Mouse (Mus musculus): ENCODE results near the gene Commd1. TPM values are rescaled to one million over a fixed set of nuclear protein-coding genes. Genes with fewer than 3 reads are reported as not detected.

Gene Commd1
- total RNA-seq (2021) = 100 to 1,000 TPM; 139 to 159 TPM
- long read RNA-seq, experiment 1, full-length matches to known transcripts = 115 of 117 reads
- long read RNA-seq, experiment 1, partial matches to known transcripts = 0 of 117 reads
- long read RNA-seq, experiment 1, other reads (novel, unspliced or antisense) = 2 of 117 reads
- long read RNA-seq, experiment 2, full-length matches to known transcripts = 100 of 103 reads
- long read RNA-seq, experiment 2, partial matches to known transcripts = 0 of 103 reads
- long read RNA-seq, experiment 2, other reads (novel, unspliced or antisense) = 3 of 103 reads

DNA sequence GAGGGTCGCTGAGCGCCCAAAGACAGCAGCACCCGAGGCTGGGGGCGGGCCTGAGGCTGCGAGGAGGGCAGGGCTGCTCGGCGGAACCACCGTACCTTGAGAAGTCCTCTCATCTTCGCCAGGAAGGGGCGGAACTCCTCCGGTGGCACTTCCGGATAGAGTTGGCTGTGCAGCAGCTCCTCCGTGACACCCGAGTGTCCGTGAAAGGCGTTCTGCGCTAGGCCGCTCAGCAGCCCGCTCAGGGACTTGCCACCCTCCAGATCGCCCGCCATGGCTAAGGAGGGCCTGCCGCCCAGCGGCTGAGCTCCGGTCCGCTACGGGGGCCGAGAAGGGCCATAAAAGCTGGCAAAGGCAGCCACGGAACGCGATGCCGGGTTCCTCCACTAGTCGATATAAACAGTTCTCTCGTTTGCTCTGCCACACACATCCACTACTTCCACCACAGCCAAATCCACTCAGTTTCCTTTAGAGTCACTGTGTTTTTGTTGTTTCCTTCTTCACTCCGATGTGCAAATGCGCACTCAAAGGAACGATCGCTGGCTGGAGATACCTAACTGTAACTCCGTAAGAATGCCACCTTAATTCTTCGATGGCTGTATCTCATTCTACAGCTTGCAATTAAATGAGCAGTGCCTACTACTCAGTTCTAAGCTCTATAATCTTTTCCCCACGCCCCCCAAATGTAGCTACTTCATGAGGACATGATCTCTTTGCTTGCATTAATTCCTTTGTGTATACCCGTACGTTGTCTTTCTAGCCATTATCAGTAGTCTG is at the start of gene Commd1, which contains the start of gene Gm28048:
TSS of gene Commd1 (minus strand) at position 399 of the 774 bp plus-strand sequence.
TSS of gene Gm28048 (minus strand) at position 107 of the 774 bp plus-strand sequence.
- peak; percentile 97 to 99 for DNase-seq (ENCODE audit: low spot score in 2 of 2)

DNA sequence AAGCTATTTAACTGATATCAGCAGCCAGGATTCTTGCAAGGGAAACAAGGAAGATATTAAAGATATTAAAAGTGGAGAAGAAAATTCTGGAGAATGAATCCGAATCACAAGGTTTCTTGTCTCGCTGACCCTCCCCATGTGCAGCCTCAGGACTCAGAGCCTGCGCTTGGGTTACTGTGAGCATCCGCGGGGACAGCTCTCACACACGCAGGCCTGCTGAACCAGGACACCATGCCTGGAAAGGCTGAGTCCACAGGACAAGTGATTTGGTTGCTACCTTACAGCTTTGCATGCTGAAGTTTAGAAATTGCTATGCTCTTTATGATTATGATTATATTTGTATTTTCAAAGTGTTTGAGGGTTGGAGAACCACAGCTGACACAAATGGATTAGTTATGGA is 47.2 kb upstream of the Commd1 start:
- no peak for DNase-seq (ENCODE audit: low spot score in 2 of 2)

GRCm38 (mm10) chr11:23028957-23029356 is 46.8 kb upstream of the Commd1 start:
- DNase-seq (ENCODE audit: low spot score in 2 of 2) = no peak

- DNase-seq (ENCODE audit: low spot score in 2 of 2) = no peak
Measured at GRCm38 (mm10) chr11:23024169-23024568, 42.0 kb upstream of the Commd1 start.

DNA sequence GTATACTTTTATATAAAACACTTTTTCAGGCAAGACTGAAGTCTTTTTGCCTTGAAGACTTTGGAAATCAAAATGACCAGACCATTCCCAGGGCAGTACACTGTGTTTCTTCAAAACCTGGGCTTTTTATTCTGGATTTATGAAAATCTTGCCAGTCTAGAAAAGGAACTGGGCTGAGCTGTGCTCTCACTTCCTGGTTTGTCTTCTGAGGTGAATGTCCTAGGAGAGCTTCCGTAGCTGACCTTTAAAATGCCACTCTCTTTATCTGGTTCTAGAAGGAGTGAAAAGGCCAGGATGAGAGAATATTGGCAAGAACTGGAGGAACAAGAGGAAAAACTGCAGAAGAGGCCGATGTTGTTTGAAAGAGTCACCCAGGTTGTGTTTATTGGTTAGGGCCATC is 41.0 kb upstream of the Commd1 start:
- DNase-seq (ENCODE audit: low spot score in 2 of 2) = no peak

DNA sequence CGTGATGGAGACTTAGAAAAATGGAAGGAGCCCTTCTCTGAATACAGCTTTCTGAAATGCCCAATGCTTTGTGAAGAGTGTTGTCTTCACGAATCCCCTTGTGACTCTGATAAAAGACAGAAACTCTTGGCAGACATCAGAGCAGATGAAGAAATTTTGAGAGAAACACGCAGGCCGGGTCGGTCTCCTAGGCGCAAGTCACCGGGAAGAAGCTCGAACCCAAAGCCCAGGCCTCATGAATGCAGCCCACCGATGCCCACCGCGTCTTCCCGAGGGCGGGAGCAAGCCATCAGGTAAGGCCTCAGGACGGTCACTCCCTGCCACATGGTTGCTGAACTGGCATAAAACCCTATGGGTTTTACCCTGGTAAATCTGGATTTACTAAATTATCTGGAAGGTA is 38.7 kb upstream of the Commd1 start:
- no peak for DNase-seq (ENCODE audit: low spot score in 2 of 2)

GRCm38 (mm10) chr11:23020116-23020770 is 38.1 kb upstream of the Commd1 start:
- DNase-seq (ENCODE audit: low spot score in 2 of 2) = no peak

DNA sequence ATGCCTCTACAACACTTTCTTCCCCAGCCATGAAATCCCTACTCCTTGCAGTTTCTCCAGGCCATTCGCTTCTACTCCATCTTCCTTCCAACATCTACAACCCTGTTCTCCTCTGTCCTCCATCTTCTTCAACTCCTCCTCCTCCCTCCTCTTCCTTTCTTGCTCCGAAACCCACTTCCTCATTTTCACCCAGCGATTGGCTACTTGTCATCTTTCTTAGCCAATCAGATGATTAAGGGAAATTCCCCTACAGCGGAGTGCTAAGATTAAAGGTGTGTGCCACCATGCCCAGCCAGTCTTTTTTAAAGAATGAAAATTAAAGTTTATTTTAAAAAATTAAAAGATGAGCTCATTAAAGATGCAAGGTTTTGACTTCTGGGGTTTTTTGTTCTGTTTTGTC is 35.8 kb upstream of the Commd1 start:
- DNase-seq (ENCODE audit: low spot score in 2 of 2) = no peak

DNA sequence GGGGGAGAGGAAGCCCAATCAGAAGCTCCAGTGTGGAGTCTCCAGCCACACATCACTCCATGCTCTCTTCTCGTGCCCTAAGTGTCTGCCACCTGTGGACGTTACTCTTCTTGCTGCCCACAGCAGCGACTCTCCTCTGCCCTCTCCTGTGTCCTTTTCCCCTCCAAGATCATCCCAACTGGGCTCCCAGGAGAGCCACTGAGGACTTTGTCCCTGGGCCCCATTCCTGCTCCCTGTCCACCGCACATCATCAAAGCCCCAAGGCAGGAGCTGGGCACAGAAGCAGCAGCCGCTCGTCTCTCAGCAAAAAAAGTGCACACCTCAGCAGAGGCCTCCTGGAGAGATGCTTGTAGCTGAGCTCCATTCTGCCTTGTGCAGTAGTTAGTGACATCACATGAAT is 32.8 kb upstream of the Commd1 start:
- no peak for DNase-seq (ENCODE audit: low spot score in 2 of 2)

- no peak for DNase-seq (ENCODE audit: low spot score in 2 of 2)
Measured at GRCm38 (mm10) chr11:23013580-23014294, 31.6 kb upstream of the Commd1 start.

DNA sequence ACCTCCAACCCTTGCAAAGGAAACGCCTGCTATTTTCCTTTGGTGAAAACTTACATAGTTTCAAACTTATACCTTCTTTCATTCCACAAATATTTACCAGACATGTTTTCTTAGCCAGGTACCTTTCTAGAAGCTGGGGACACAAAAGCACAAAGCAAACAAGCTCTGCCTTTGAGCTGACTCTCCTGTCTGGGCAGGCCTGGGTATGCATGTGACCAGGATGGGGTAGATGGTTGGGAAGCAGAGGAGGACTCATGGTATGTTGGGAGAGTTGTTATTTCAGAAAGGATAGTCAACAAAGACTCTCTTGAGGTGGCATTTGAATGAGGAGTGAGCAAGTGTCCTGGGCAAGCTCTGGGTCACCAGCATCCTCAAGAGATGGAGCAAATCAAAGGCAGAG is 30.9 kb upstream of the Commd1 start:
- DNase-seq (ENCODE audit: low spot score in 2 of 2) = no peak

- no peak for DNase-seq (ENCODE audit: low spot score in 2 of 2)
Measured at GRCm38 (mm10) chr11:23008824-23009200, 26.6 kb upstream of the Commd1 start.

DNA sequence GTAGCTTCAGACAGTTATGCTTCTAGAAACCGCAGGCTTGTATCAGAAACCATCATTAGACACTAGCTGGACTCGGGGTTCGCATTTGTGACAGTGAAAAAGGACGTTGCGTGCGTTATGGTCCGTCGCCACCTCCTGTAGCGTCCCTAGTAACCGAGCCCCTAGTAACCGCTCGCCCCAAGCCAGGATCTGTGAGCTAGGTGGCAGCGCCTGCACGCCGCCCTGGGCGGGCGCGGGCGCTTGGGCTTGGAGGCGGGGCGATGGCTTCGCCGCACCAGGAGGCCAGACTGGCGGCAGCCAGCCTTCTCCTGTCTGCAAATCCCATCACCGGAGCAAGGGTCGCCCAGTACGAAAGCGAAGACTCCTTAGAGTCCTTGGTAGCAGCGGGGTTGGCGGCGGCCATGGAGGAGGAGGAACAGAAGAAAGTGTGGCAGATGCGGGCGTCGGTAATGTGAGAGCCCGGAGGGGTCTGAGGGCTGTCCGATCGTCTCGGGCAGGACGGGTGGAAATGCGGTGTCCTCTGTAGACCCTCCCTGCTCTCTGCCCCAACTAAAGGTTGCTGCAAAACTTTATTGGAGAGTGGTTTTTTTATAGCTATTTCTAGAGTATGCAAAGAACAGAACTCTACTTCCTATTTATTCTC is 26.1 kb upstream of the Commd1 start:
- DNase-seq (ENCODE audit: low spot score in 2 of 2) = peak; percentile 47 to 81

DNA sequence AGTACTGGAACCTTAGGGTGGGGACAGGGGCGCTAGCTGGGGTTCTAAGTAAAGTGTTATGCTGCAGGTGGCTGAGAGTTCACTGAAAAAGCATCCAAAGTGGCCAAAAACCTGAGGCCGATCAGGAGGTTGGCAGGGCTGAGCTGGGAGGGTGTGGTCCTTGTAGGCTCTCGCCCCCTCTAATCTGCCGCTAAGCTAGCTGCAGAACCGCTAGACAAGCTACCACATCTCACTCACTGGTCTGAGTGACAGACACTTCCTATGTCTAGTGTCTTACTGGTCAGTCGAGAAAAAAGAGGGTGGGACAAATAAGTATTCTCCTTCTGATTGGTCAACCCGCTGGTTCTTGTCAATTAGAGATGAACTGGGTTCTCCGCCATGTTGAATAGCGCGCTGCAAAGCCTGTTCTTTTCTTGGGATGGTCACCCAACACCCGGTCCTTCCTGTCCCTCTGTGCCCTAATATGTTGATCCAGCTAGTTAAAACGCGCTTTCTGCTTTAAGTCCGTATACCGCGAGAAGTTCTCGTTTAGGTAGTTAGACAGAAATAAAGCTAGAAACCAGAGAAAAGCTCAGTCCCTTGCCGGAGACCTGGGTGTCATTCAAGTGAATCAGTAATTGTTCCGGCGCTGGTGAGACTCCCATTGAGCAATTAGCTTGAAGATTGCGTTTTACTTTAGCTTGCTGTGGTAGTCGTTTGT is 25.4 kb upstream of the Commd1 start, which contains the start of gene Fam161a:
TSS of gene Fam161a (plus strand) at position 51 of the 700 bp plus-strand sequence.
- DNase-seq (ENCODE audit: low spot score in 2 of 2) = peak; percentile 30 to 69

GRCm38 (mm10) chr11:23007166-23007480 is 24.9 kb upstream of the Commd1 start:
- no peak for DNase-seq (ENCODE audit: low spot score in 2 of 2)

DNA sequence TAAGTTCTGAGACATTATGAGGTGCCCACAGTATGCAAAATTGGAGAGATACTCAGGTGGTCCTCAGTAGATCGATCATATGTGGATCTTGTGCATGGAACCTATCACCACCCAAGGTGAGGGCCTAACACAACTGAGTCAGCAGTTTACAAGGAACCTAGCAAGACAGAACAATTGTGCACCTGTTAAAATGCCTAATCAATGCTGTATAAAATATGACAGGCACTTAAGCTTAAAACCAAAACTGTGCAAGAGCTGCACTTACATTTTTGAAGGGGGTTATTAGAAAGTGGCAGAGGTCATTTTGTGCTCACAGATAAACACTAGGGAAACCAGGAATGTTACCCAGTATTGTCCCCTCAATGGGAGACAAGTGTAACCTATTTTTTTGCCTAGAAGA is 23.1 kb upstream of the Commd1 start:
- no peak for DNase-seq (ENCODE audit: low spot score in 2 of 2)

- no peak for DNase-seq (ENCODE audit: low spot score in 2 of 2)
Measured at GRCm38 (mm10) chr11:22998308-22998707, 16.1 kb upstream of the Commd1 start.

DNA sequence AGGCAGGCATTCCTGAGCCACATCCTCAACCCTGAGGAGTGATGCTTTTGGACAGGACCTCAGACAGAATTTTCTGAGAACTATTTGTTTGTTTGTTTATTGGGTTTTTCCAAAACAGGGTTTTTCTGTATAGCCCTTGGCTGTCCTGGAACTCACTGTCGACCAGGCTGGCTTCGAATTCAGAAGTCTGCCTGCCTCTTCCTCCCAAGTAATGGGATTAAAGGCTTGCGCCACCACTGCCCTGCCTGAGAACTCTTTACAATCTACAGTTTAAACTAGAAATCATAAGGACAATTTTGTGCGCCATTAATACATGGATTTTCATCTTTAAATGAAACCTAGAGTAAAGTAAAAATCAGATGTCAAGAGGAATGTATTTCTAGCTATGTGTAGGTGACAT is 13.3 kb upstream of the Commd1 start:
- no peak for DNase-seq (ENCODE audit: low spot score in 2 of 2)

GRCm38 (mm10) chr11:22994271-22994670 is 12.1 kb upstream of the Commd1 start:
- no peak for DNase-seq (ENCODE audit: low spot score in 2 of 2)

DNA sequence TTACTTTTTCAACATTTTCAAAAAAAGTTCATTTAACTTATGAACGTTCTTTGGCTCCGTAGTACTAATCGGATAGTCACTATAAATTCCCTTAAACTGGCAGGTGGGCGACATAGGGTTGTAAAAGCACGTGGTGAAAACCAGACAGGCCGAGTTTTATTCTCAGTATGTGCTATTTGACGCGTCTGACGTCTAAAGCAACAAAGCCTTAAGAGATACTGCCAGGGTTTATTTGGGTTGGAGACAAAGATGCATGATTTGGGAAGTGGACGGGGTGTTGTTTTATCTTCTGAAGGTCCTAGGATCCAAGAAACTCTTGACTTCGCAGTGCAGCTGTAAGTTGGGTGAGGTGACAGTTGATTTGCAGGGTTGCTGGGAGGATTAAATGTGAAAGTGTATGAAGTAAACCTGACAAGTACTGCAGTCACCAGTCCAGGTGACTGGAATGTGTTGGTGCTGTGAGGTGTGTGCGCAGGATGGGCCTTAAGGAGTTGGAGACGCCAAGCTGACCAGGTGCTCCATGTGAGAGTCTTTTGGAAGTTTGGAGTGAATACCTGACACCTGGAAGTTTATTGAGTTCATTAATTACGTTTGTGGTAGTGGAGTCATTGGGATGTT is 9.1 kb upstream of the Commd1 start:
- DNase-seq (ENCODE audit: low spot score in 2 of 2) = no peak
